Mouse (Mus musculus) urinary bladder, adult 18-20 months (tissue): Measurements from ENCODE around the gene Foxl2.

ENCODE experiments used
- DNase-seq, 2 experiments: peaks; one replicate each; pipeline ENCODE4 v3.0.0; 2022; ENCODE audit warnings: low spot score in 2 of 2, mixed read lengths in 2 of 2

The Foxl2 gene

GRCm38 (mm10) chr9:98961591-98962477, 6.7 kb downstream of the Foxl2 start:
- no peak for DNase-seq

GRCm38 (mm10) chr9:98962478-98963142, 7.5 kb downstream of the Foxl2 start:
- no peak for DNase-seq

GRCm38 (mm10) chr9:98963661-98964060, 8.6 kb downstream of the Foxl2 start:
- no peak for DNase-seq

GRCm38 (mm10) chr9:98965084-98965483, 10.0 kb downstream of the Foxl2 start:
- DNase-seq: no peak

- DNase-seq: no peak
Observed at GRCm38 (mm10) chr9:98973101-98973521, 18.0 kb downstream of the Foxl2 start.

GRCm38 (mm10) chr9:98973561-98973960, 18.5 kb downstream of the Foxl2 start:
- no peak for DNase-seq

GRCm38 (mm10) chr9:98974898-98975297, 19.8 kb downstream of the Foxl2 start:
- DNase-seq: no peak

- no peak for DNase-seq
Observed at GRCm38 (mm10) chr9:98976081-98976480, 21.0 kb downstream of the Foxl2 start.

- DNase-seq: no peak
Observed at GRCm38 (mm10) chr9:98976520-98976919, 21.4 kb downstream of the Foxl2 start.

- DNase-seq: peak; percentile 78 to 91
Observed at GRCm38 (mm10) chr9:98979431-98980416, 24.6 kb downstream of the Foxl2 start.

GRCm38 (mm10) chr9:98985800-98986475, 30.9 kb downstream of the Foxl2 start, which contains the start of gene Faim:
Faim (plus strand) TSS chr9:98986373.
- peak; percentile 100 for DNase-seq

GRCm38 (mm10) chr9:98986476-98987096, 31.5 kb downstream of the Foxl2 start:
- no peak for DNase-seq

GRCm38 (mm10) chr9:98987131-98987530, 32.0 kb downstream of the Foxl2 start:
- no peak for DNase-seq

- no peak for DNase-seq
Observed at GRCm38 (mm10) chr9:98994103-98994502, 39.0 kb downstream of the Foxl2 start.

- DNase-seq: no peak
Observed at GRCm38 (mm10) chr9:98999881-99000339, 44.8 kb downstream of the Foxl2 start.

GRCm38 (mm10) chr9:99001326-99001725, 46.2 kb downstream of the Foxl2 start:
- no peak for DNase-seq
